Mouse (Mus musculus): ENCODE results near the gene Mrps34. TPM values are rescaled to one million over a fixed set of nuclear protein-coding genes. Genes with fewer than 3 reads are reported as not detected.

Mrps34 gene
- total RNA-seq, 1 experiment from 2014 or later = 23.1 TPM

- no peak for ATAC-seq (replicated peaks in 1 of 2; ENCODE audit: insufficient read depth in 1 of 2, low FRiP score in 2 of 2, low TSS enrichment in 1 of 2, low read depth in 1 of 2, poor library complexity in 2 of 2, severe bottlenecking in 2 of 2)
Measured at GRCm38 (mm10) chr17:24874989-24875388, 19.9 kb upstream of the Mrps34 start.

DNA sequence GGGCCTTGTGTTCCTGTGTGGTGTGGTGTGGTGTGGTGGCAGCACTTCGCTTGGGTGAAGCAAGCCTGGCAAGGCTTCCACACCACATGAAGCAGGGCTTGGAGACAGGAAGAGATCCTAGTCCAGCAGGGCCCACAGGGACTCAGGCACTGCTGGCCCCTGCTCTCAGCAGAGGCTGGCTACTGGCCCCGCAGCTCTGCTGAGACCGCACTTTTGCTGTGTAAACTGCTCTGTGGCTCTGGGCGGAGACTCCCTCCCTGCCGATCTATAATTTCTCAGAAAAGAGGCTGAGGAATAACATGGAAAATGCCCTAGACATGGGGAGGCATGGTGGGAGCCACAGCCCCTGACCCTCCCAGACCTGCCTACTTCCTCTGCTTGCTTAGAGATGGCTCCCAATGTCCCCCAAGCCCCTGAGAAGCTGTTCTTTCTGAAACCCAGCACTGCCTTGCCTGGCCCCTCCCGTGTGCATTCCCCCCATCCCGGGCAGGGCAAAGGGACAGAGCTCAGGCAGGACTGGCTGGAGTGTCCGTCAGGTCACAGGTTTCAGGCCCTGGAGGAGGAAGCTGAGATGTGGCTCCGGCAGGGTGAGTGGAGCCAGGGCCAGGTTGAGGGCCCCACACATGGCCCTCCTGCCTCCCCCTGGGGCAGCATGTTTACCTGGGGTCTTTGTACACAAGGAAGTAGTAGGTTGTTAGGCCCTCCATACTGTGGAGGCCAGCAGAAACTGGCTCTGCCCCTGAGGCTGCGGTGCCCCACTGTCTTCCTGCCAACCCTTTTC lies 17.4 kb upstream of the Mrps34 start:
- no peak for ATAC-seq (replicated peaks in 1 of 2; ENCODE audit: insufficient read depth in 1 of 2, low FRiP score in 2 of 2, low TSS enrichment in 1 of 2, low read depth in 1 of 2, poor library complexity in 2 of 2, severe bottlenecking in 2 of 2)

GRCm38 (mm10) chr17:24878117-24878397 lies 16.9 kb upstream of the Mrps34 start:
- ATAC-seq (replicated peaks in 1 of 2; ENCODE audit: insufficient read depth in 1 of 2, low FRiP score in 2 of 2, low TSS enrichment in 1 of 2, low read depth in 1 of 2, poor library complexity in 2 of 2, severe bottlenecking in 2 of 2) = no peak

- ATAC-seq (replicated peaks in 1 of 2; ENCODE audit: insufficient read depth in 1 of 2, low FRiP score in 2 of 2, low TSS enrichment in 1 of 2, low read depth in 1 of 2, poor library complexity in 2 of 2, severe bottlenecking in 2 of 2) = no peak
Measured at GRCm38 (mm10) chr17:24878531-24878930, 16.4 kb upstream of the Mrps34 start.

DNA sequence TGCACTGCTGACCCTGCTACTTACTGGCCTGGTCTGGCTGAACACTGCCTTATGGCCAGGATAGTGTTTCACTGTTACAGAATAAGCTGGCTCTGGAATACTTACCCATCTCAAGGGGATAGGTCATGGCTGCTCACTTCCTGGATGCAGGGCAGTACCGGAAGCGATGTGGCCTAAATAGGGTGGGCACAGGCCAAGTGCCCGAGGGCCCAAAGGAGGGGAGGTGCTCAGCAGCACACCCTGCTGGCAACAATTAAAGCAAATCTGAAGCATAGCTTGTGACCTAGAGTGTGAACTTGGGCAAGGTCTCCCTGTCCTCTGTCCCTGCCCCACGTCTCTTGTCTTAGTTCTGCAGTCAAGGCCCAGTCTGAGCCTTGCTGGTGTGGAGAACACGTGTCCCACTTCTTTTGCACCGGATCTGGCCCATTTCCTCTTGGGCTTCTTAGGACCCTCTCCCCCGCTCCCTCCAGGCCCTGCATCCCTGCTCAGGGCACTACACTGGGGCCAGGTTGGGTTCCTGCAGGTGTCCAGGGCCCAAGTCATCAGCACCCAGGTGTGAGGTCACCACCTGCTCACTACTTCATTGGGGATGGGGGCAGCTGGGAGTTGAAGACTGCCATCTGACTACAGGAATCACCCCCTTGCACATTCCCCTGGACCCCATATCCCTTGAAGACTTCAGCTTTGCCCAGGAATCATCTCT lies 13.0 kb upstream of the Mrps34 start:
- ATAC-seq (replicated peaks in 1 of 2; ENCODE audit: insufficient read depth in 1 of 2, low FRiP score in 2 of 2, low TSS enrichment in 1 of 2, low read depth in 1 of 2, poor library complexity in 2 of 2, severe bottlenecking in 2 of 2) = peak in 1 of 2 experiments; percentile 8; a peak in 1 of 4 replicates

DNA sequence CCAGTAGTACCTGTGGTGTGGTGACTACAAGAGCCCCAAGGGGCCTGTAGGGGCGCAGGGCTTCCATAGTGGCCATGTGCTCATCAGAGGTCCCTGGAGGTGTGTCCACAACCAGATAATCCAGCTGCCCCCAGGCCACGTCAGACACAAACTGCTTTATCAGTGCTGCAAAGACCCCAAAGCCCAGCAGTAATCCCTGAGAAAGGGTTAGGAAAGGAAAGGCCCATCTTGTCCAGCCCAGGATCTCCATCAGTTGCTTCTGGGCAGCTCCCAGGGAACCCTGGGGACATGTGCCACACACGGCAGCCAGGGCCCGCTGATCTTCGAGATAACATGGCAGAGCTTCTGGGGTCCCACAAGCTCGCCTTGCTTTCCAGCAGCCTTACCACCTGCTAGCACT lies 10.5 kb upstream of the Mrps34 start:
- ATAC-seq (replicated peaks in 1 of 2; ENCODE audit: insufficient read depth in 1 of 2, low FRiP score in 2 of 2, low TSS enrichment in 1 of 2, low read depth in 1 of 2, poor library complexity in 2 of 2, severe bottlenecking in 2 of 2) = no peak

- no peak for ATAC-seq (replicated peaks in 1 of 2; ENCODE audit: insufficient read depth in 1 of 2, low FRiP score in 2 of 2, low TSS enrichment in 1 of 2, low read depth in 1 of 2, poor library complexity in 2 of 2, severe bottlenecking in 2 of 2)
Measured at GRCm38 (mm10) chr17:24885356-24886133, 9.4 kb upstream of the Mrps34 start.

- peak; percentile 94 to 95 for ATAC-seq (replicated peaks in 1 of 2; ENCODE audit: insufficient read depth in 1 of 2, low FRiP score in 2 of 2, low TSS enrichment in 1 of 2, low read depth in 1 of 2, poor library complexity in 2 of 2, severe bottlenecking in 2 of 2)
Measured at GRCm38 (mm10) chr17:24886134-24886931, 8.6 kb upstream of the Mrps34 start, which contains the start of the genes Nubp2 and Spsb3. Gene Nubp2 (minus strand): TSS chr17:24886349. Gene Spsb3 (plus strand): TSS chr17:24886643.

DNA sequence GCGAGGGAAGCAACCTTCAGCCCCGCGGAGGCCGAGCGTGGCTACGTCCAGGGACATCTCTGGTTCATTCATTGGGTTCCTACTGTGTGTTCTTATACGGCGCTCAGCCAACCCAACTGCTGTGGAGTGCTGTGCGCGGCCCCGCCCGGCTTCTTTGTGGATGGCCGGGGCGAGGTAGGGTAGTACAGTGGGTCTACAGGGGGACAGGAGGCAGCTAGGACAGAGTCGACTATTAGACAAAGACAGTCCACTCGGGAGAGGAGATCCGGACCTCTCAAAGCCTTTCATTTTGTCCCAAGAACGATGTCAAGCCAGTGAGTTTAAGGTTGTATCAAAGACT lies 8.0 kb upstream of the Mrps34 start:
- ATAC-seq (replicated peaks in 1 of 2; ENCODE audit: insufficient read depth in 1 of 2, low FRiP score in 2 of 2, low TSS enrichment in 1 of 2, low read depth in 1 of 2, poor library complexity in 2 of 2, severe bottlenecking in 2 of 2) = no peak

DNA sequence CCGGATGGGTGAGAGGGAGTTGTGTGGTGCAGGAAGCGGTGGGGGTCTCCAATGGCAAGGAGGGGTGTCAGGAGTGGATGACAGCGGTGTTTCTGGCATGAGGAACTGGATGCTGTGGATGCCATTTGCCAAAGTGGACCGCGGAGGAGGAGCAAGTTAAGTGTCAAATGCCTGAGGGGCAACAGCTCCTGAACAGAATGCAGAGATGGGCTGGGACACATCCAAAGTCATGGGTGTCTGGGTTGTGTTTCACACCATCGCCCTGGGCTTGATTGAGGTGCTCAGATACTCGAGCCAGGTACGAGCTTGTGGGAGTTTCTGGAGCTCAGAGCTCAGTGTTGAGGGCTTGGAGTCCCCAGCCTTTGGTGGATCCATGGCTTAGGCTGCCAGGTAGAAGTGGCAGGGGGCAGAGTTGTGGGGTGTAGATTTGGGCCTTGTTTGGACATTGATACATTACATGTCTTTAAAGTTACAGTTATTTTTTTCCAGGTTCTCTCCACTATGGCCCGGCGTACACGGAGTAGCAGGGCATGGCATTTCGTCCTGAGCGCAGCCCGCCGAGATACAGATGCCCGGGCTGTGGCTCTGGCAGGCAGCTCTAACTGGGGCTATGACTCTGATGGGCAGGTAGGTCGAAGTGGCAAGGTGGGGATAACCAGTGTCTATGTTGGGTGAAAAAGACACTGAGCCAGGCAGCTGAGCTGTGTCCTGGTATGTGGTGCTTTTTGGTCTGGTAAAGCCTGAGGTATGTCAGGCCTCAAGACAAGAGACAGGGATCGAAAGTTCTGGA lies 7.4 kb upstream of the Mrps34 start:
- no peak for ATAC-seq (replicated peaks in 1 of 2; ENCODE audit: insufficient read depth in 1 of 2, low FRiP score in 2 of 2, low TSS enrichment in 1 of 2, low read depth in 1 of 2, poor library complexity in 2 of 2, severe bottlenecking in 2 of 2)

GRCm38 (mm10) chr17:24888862-24889261 lies 6.1 kb upstream of the Mrps34 start:
- no peak for ATAC-seq (replicated peaks in 1 of 2; ENCODE audit: insufficient read depth in 1 of 2, low FRiP score in 2 of 2, low TSS enrichment in 1 of 2, low read depth in 1 of 2, poor library complexity in 2 of 2, severe bottlenecking in 2 of 2)

GRCm38 (mm10) chr17:24890151-24891092 lies 4.5 kb upstream of the Mrps34 start:
- no peak for ATAC-seq (replicated peaks in 1 of 2; ENCODE audit: insufficient read depth in 1 of 2, low FRiP score in 2 of 2, low TSS enrichment in 1 of 2, low read depth in 1 of 2, poor library complexity in 2 of 2, severe bottlenecking in 2 of 2)

- no peak for ATAC-seq (replicated peaks in 1 of 2; ENCODE audit: insufficient read depth in 1 of 2, low FRiP score in 2 of 2, low TSS enrichment in 1 of 2, low read depth in 1 of 2, poor library complexity in 2 of 2, severe bottlenecking in 2 of 2)
Measured at GRCm38 (mm10) chr17:24891321-24891720, 3.6 kb upstream of the Mrps34 start.

- ATAC-seq (replicated peaks in 1 of 2; ENCODE audit: insufficient read depth in 1 of 2, low FRiP score in 2 of 2, low TSS enrichment in 1 of 2, low read depth in 1 of 2, poor library complexity in 2 of 2, severe bottlenecking in 2 of 2) = no peak
Measured at GRCm38 (mm10) chr17:24892785-24893184, 2.1 kb upstream of the Mrps34 start.

GRCm38 (mm10) chr17:24893276-24893675 lies 1.6 kb upstream of the Mrps34 start:
- no peak for ATAC-seq (replicated peaks in 1 of 2; ENCODE audit: insufficient read depth in 1 of 2, low FRiP score in 2 of 2, low TSS enrichment in 1 of 2, low read depth in 1 of 2, poor library complexity in 2 of 2, severe bottlenecking in 2 of 2)
